Mouse (Mus musculus) midbrain, postnatal 0 days (tissue): ENCODE measurements around the gene Dcaf12. TPM values are rescaled to one million over a fixed set of nuclear protein-coding genes. Genes with fewer than 3 reads are reported as not detected.

Experiments used
- ATAC-seq: fragments of 200-750 bp; cut with Nextera tagmentation; 2 replicates; pipeline ENCODE4 v1.8.0; 2017; ENCODE audit warnings: moderate number of reproducible peaks, mild to moderate bottlenecking, moderate TSS enrichment, moderate library complexity; ENCODE audit not compliant: low FRiP score
- DNase-seq: peaks from one replicate; pipeline ENCODE4 v3.0.0-alpha.2; 2015; ENCODE audit warnings: low spot score
- H3K27ac ChIP-seq: fragments of 300-500 bp; sonication (generic); 2 replicates; pipeline ENCODE4 v1.5.1; 2014; ENCODE audit warnings: low read depth, mild to moderate bottlenecking, low read length, mixed read lengths
- H3K27me3 ChIP-seq: fragments of 300-500 bp; sonication (generic); 2 replicates; pipeline ENCODE4 v1.6.1; 2014; ENCODE audit warnings: low read length, control low read depth, mixed read lengths; ENCODE audit not compliant: insufficient read depth
- H3K36me3 ChIP-seq: fragments of 300-500 bp; sonication (generic); 2 replicates; pipeline ENCODE4 v1.6.1; 2014; ENCODE audit warnings: low read length, control low read depth, mixed read lengths; ENCODE audit not compliant: insufficient read depth
- H3K4me1 ChIP-seq: fragments of 300-500 bp; sonication (generic); 2 replicates; pipeline ENCODE4 v1.6.1; 2014; ENCODE audit warnings: mild to moderate bottlenecking, control low read depth, antibody characterized with exemption, low read length, mixed read lengths; ENCODE audit not compliant: insufficient read depth
- H3K4me2 ChIP-seq: fragments of 300-500 bp; sonication (generic); 2 replicates; pipeline ENCODE4 v1.6.1; 2014; ENCODE audit warnings: low read depth, mild to moderate bottlenecking, low read length, mixed read lengths; ENCODE audit not compliant: poor library complexity, severe bottlenecking
- H3K4me3 ChIP-seq: fragments of 300-500 bp; sonication (generic); 2 replicates; pipeline ENCODE4 v1.5.1; 2014; ENCODE audit warnings: low read depth, mild to moderate bottlenecking, low read length, moderate library complexity
- H3K9ac ChIP-seq: fragments of 300-500 bp; sonication (generic); replicated peaks from 2 replicates; pipeline ENCODE4 v1.6.1; 2014; ENCODE audit warnings: mild to moderate bottlenecking, low read length, moderate library complexity, mixed read lengths; ENCODE audit not compliant: poor library complexity, severe bottlenecking
- H3K9me3 ChIP-seq: fragments of 300-500 bp; sonication (generic); 2 replicates; pipeline ENCODE4 v1.6.1; 2016; ENCODE audit warnings: low read length, control low read depth
- CTCF ChIP-seq: IDR thresholded peaks from 2 replicates; pipeline ENCODE4 v1.5.1; 2016; ENCODE audit warnings: antibody characterized with exemption, mild to moderate bottlenecking
- WGBS: fragments of 180-500 bp; shearing (Covaris S2); extraction: QIAGEN DNeasy Blood & Tissue Kit; methylation state at CpG from one replicate; pipeline ENCODE4 v1.1.7; 2014; 5-methylcytosine and 5-hydroxymethylcytosine counted together
- polyA plus RNA-seq: library from polyadenylated mRNA; unstranded; fragments of >200 nt; fragmentation: Nextera tagmentation; extraction: Ambion mirVana; gene quantifications from 2 replicates; pipeline ENCODE4 v1.2.1, GENCODE M21; 2015
- total RNA-seq: library from RNA; depleted of rRNA; stranded (reverse); fragments of >200 nt; gene quantifications from 2 replicates; pipeline ENCODE4 v1.2.3, GENCODE M21; 2014

The Dcaf12 gene
- total and polyA plus RNA-seq, 2 experiments from 2014 or later: 53.2 to 61.2 TPM

DNA sequence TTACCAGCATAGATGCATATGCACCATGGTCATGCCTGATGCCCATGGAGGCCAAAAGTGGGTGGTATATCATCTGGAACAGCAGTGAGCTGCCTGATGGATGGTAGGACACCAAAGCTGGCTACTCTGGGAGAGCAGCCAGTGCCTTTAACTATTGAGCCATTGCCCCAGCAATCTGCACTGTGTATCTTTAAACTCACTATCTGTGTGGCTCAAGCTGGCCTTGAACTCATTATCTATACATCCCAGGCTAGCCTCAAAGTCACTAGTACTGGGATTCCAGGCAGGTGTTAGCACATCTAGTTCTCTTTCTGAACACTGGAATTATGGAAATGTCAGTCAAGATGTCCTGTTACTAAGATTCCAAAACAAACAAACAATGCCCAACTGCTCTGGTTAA, 21.9 kb upstream of the Dcaf12 start:
- H3K9me3 ChIP-seq: no peaks in the 10 kb centered on the region
- no peak for ATAC-seq
- no peak for TF ChIP-seq CTCF

DNA sequence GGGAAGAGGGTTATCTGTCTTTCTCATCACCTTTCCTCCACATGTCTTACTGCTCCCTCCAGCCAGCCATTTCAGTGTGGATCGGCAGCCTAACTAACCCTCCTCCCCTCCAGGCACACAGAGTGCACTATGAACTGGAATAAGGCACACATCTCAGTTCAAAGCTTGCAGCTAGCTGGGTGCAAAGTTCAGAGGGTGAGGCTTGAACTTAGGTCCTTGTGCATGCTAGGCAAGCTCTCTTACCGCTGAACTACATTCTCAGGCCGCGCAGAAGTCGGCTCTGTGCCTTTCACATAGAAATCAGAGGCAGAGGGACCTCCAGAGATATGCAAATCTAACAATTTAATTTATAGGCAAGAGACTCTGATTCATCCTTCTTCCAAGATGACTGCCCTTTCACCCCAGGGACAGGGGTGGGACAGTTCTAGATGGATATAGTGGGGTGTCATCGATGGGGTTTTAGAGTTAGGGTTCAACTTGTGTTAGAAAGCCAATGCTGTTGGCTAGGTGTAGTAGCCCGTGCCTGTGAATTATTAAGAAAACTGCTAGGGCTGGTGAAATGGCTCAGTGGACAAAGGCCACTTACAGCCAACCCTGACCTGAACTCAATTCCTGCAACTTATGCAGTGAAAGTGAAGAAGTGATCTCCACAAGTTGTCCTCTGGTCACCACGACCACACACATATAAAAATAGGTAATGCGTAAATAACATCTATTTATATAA, 17.2 kb upstream of the Dcaf12 start:
- Histone ChIP-seq H3K4me3 (no peak overlapping the region), H3K27me3 (no peaks in the 10 kb centered on the region), H3K9ac (no peak overlapping the region; the same call in 1 of the 2 replicates), H3K9me3 (no peaks in the 10 kb centered on the region), H3K4me1 (no peaks in the 10 kb centered on the region), H3K27ac (no peak overlapping the region), H3K36me3 (no peaks in the 10 kb centered on the region), H3K4me2 (no peak overlapping the region)
- TF ChIP-seq CTCF: no peak
- ATAC-seq (no peak), DNase-seq (no peak)
- WGBS: 91% methylated on average over 9 of the region's 9 CpGs

More for the DNA sequence above, 21.9 kb upstream of the Dcaf12 start:
- Histone ChIP-seq H3K27me3 (no peaks in the 10 kb centered on the region), H3K4me2 (no peak overlapping the region), H3K36me3 (no peaks in the 10 kb centered on the region), H3K4me3 (no peak overlapping the region), H3K27ac (no peak overlapping the region), H3K9ac (no peak overlapping the region), H3K4me1 (no peaks in the 10 kb centered on the region)
- DNase-seq: no peak

DNA sequence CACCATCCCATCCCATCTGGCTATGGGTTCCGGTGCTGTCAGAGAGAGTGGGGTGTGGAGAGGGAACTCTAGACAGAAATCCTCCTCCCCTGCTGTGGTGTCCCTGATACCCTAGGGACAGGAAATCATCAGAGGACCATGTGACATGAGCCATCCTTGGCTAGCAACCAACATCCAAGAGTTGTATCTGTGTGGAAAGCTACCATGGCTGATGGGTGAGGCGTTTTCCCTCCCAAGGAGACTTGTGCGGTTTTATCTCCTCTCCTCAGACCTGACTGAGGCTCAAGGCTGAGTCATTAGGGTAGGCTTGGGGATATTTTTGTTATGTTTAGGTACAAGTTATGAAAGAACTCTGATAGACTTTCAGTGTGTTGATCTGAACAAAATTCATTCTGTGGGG, 16.4 kb upstream of the Dcaf12 start:
- Histone ChIP-seq H3K4me1 (no peaks in the 10 kb centered on the region), H3K9me3 (no peaks in the 10 kb centered on the region), H3K27me3 (no peaks in the 10 kb centered on the region), H3K36me3 (no peaks in the 10 kb centered on the region), H3K4me3 (no peak overlapping the region), H3K27ac (no peak overlapping the region), H3K9ac (no peak overlapping the region), H3K4me2 (no peak overlapping the region)
- ATAC-seq (no peak), DNase-seq (no peak)
- 85% methylated on average over 3 of the region's 3 CpGs for WGBS
- TF ChIP-seq CTCF: no peak

DNA sequence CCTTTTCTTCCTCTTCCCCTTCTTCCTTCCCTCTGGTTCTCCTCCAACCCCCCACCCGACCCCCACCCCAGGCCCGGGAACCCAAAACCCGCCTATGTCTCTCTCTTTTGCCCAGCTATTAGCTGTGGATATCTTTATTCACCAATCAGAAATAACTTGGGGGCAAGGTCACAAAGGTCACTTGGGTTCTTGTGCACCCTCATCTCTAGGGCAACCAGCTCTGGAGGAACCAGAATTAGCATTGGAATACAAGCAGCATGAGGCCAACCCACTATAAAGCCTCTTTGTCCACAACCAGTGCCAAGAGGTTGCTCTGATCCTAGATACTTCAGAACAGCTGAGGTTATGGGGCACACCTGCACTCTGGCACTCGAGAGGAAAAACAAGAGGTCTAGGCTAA, 14.8 kb upstream of the Dcaf12 start:
- ATAC-seq (no peak), DNase-seq (no peak)
- Histone ChIP-seq H3K27me3 (no peaks in the 10 kb centered on the region), H3K27ac (no peak overlapping the region), H3K36me3 (no peaks in the 10 kb centered on the region), H3K4me3 (no peak overlapping the region), H3K9me3 (no peaks in the 10 kb centered on the region), H3K4me2 (no peak overlapping the region), H3K9ac (no peak overlapping the region), H3K4me1 (no peaks in the 10 kb centered on the region)
- TF ChIP-seq CTCF: no peak
- 40% methylated on average over 4 of the region's 4 CpGs for WGBS

DNA sequence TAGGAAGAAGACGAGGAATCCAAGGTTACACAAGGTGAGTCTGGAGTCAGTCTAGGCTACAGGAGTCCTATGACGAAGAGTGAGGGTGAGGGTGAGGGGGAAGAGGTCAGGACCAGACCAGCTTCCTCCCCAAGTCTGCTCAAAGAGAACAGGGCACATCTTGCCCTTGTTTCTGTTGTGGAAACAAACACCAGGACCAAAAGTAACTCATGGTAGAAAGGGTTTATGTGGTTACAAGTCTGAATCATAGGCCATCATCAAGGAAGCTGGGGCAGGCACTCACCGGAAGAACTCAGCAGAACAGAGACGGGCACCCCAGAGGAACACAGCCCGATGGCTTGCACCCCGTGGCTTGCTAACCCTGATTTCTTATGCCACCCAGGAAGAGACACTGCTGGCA, 12.2 kb upstream of the Dcaf12 start:
- H3K4me1 ChIP-seq: no peaks in the 10 kb centered on the region
- H3K9me3 ChIP-seq: no peaks in the 10 kb centered on the region
- no peaks in the 10 kb centered on the region for H3K36me3 ChIP-seq
- no peak for TF ChIP-seq CTCF
- H3K27ac ChIP-seq: no peak overlapping the region
- no peak overlapping the region for H3K9ac ChIP-seq
- no peaks in the 10 kb centered on the region for H3K27me3 ChIP-seq
- DNase-seq (no peak), ATAC-seq (no peak)
- H3K4me3 ChIP-seq: no peak overlapping the region
- WGBS: 91% methylated on average over 6 of the region's 6 CpGs
- no peak overlapping the region for H3K4me2 ChIP-seq

DNA sequence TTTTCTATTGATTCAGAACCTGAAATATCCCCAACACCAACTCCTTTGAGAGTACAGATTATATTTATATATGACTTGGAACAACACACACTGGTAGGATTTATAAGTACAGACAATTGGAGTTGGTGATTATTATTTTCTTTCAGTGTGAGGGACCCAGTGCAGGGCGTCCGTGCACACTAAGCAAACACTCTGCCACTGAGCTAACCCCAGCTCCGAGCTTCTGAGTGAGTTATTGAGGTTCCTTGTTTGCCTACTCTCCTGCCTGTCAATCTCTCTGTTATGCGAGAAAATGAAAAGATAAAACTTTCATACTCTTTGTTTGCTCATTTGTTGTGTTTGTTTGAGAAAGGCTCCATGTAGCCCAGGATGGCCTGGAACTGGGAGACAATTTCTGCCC, 6.3 kb upstream of the Dcaf12 start:
- WGBS: 84% methylated on average over 4 of the region's 4 CpGs
- no peaks in the 10 kb centered on the region for H3K36me3 ChIP-seq
- H3K27me3 ChIP-seq: no peaks in the 10 kb centered on the region
- no peak overlapping the region for H3K4me3 ChIP-seq
- no peak overlapping the region for H3K9ac ChIP-seq
- DNase-seq (no peak), ATAC-seq (no peak)
- H3K4me1 ChIP-seq: no peaks in the 10 kb centered on the region
- no peak for TF ChIP-seq CTCF
- no peaks in the 10 kb centered on the region for H3K9me3 ChIP-seq
- no peak overlapping the region for H3K4me2 ChIP-seq
- H3K27ac ChIP-seq: no peak overlapping the region
